Mouse (Mus musculus): ENCODE measurements around the gene Ghrh. TPM values are rescaled to one million over a fixed set of nuclear protein-coding genes. Genes with fewer than 3 reads are reported as not detected.

The Ghrh gene
- polyA plus RNA-seq, 1 experiment, result not detected

GRCm38 (mm10) chr2:157320135-157320534 lies 27.2 kb downstream of the Ghrh start:
- Histone ChIP-seq H3K79me2 (ENCODE audit: control insufficient read depth, insufficient read depth) (no peaks in the 10 kb centered on the region), H3K79me3 (ENCODE audit: low read depth) (no peaks in the 10 kb centered on the region), H3K36me3 (ENCODE audit: control insufficient read depth, insufficient read depth) (peaks cover 89% of the 10 kb centered on the region), H3K4me3 (ENCODE audit: insufficient read depth, poor library complexity, severe bottlenecking) (no peak overlapping the region), H3ac (ENCODE audit: control insufficient read depth, insufficient read length, low read depth) (no peak overlapping the region), H3K27me3 (ENCODE audit: control insufficient read depth, insufficient read depth, insufficient read length) (no peaks in the 10 kb centered on the region)
- TF ChIP-seq FOSL1 (IDR thresholded peaks at IDR 0.05; ENCODE audit: insufficient read depth, low read length, poor library complexity, severe bottlenecking) (no peak), CEBPB (IDR thresholded peaks at IDR 0.05; ENCODE audit: low read depth) (no peak), MAX (IDR thresholded peaks at IDR 0.05) (no peak), MYOG (IDR thresholded peaks at IDR 0.05; ENCODE audit: control insufficient read depth, extremely low read depth, insufficient read length) (no peak), MYOD1 (IDR thresholded peaks at IDR 0.05; ENCODE audit: control insufficient read depth, insufficient read length, low read depth) (no peak), CTCF (IDR thresholded peaks at IDR 0.05; ENCODE audit: control insufficient read depth, insufficient read depth, insufficient read length) (no peak), USF1 (IDR thresholded peaks at IDR 0.05; ENCODE audit: low read depth) (no peak)

GRCm38 (mm10) chr2:157317220-157317619 lies 30.1 kb downstream of the Ghrh start:
- Histone ChIP-seq H3K79me3 (ENCODE audit: low read depth) (no peaks in the 10 kb centered on the region), H3K36me3 (ENCODE audit: control insufficient read depth, insufficient read depth) (peaks cover 89% of the 10 kb centered on the region), H3K79me2 (ENCODE audit: control insufficient read depth, insufficient read depth) (no peaks in the 10 kb centered on the region), H3K27me3 (ENCODE audit: control insufficient read depth, insufficient read depth, insufficient read length) (no peaks in the 10 kb centered on the region), H3K4me3 (ENCODE audit: insufficient read depth, poor library complexity, severe bottlenecking) (no peak overlapping the region), H3ac (ENCODE audit: control insufficient read depth, insufficient read length, low read depth) (no peak overlapping the region)
- TF ChIP-seq MAX (IDR thresholded peaks at IDR 0.05) (no peak), MYOD1 (IDR thresholded peaks at IDR 0.05; ENCODE audit: control insufficient read depth, insufficient read length, low read depth) (no peak), FOSL1 (IDR thresholded peaks at IDR 0.05; ENCODE audit: insufficient read depth, low read length, poor library complexity, severe bottlenecking) (no peak), CEBPB (IDR thresholded peaks at IDR 0.05; ENCODE audit: low read depth) (no peak), MYOG (IDR thresholded peaks at IDR 0.05; ENCODE audit: control insufficient read depth, extremely low read depth, insufficient read length) (no peak), USF1 (IDR thresholded peaks at IDR 0.05; ENCODE audit: low read depth) (no peak), CTCF (IDR thresholded peaks at IDR 0.05; ENCODE audit: control insufficient read depth, insufficient read depth, insufficient read length) (no peak)

DNA sequence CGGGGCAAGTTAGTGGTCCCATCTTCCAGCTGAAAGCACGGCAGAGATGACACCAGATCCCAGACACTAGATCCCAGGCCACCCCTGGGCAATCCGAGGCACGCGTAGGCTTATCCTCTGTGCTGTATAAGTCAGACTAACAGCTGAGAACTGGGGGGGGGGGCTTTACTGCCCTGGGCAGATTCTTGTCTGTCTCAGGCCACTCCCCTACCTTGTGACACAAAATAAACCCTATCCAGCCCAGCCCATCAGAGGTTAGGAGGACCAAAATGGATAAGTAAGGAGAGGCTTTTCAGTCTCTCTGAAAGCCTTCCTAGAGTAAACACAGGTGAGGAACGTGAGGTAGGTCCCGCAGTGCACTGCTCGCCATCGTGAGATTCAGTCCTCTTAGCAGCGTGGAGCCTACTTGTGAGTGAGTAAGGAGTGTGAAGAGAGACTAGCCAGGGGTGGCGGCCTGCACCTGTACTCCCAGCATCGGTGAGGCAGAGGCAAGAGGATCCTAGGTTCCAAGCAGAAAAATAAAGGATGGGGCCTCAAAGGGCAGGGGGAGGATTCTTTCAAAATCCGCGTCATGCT lies 30.9 kb downstream of the Ghrh start:
- Histone ChIP-seq H3K79me2 (ENCODE audit: control insufficient read depth, insufficient read depth) (no peaks in the 10 kb centered on the region), H3K4me3 (ENCODE audit: insufficient read depth, poor library complexity, severe bottlenecking) (no peak overlapping the region), H3ac (ENCODE audit: control insufficient read depth, insufficient read length, low read depth) (no peak overlapping the region), H3K27me3 (ENCODE audit: control insufficient read depth, insufficient read depth, insufficient read length) (no peaks in the 10 kb centered on the region), H3K79me3 (ENCODE audit: low read depth) (no peaks in the 10 kb centered on the region), H3K36me3 (ENCODE audit: control insufficient read depth, insufficient read depth) (peaks cover 89% of the 10 kb centered on the region)
- TF ChIP-seq MYOD1 (IDR thresholded peaks at IDR 0.05; ENCODE audit: control insufficient read depth, insufficient read length, low read depth) (no peak), FOSL1 (IDR thresholded peaks at IDR 0.05; ENCODE audit: insufficient read depth, low read length, poor library complexity, severe bottlenecking) (no peak), MAX (IDR thresholded peaks at IDR 0.05) (no peak), CEBPB (IDR thresholded peaks at IDR 0.05; ENCODE audit: low read depth) (no peak), USF1 (IDR thresholded peaks at IDR 0.05; ENCODE audit: low read depth) (no peak), CTCF (IDR thresholded peaks at IDR 0.05; ENCODE audit: control insufficient read depth, insufficient read depth, insufficient read length) (no peak), MYOG (IDR thresholded peaks at IDR 0.05; ENCODE audit: control insufficient read depth, extremely low read depth, insufficient read length) (no peak)

- no peaks in the 10 kb centered on the region for H3K79me2 ChIP-seq (ENCODE audit: control insufficient read depth, insufficient read depth)
- no peak overlapping the region for H3ac ChIP-seq (ENCODE audit: control insufficient read depth, insufficient read length, low read depth)
- no peaks in the 10 kb centered on the region for H3K79me3 ChIP-seq (ENCODE audit: low read depth)
- no peak for TF ChIP-seq MAX (IDR thresholded peaks at IDR 0.05)
- no peak for TF ChIP-seq CEBPB (IDR thresholded peaks at IDR 0.05; ENCODE audit: low read depth)
- no peak for TF ChIP-seq MYOD1 (IDR thresholded peaks at IDR 0.05; ENCODE audit: control insufficient read depth, insufficient read length, low read depth)
- no peak for TF ChIP-seq FOSL1 (IDR thresholded peaks at IDR 0.05; ENCODE audit: insufficient read depth, low read length, poor library complexity, severe bottlenecking)
- no peak for TF ChIP-seq MYOG (IDR thresholded peaks at IDR 0.05; ENCODE audit: control insufficient read depth, extremely low read depth, insufficient read length)
- no peak for TF ChIP-seq CTCF (IDR thresholded peaks at IDR 0.05; ENCODE audit: control insufficient read depth, insufficient read depth, insufficient read length)
- no peak for TF ChIP-seq USF1 (IDR thresholded peaks at IDR 0.05; ENCODE audit: low read depth)
- no peaks in the 10 kb centered on the region for H3K27me3 ChIP-seq (ENCODE audit: control insufficient read depth, insufficient read depth, insufficient read length)
- peaks cover 91% of the 10 kb centered on the region for H3K36me3 ChIP-seq (ENCODE audit: control insufficient read depth, insufficient read depth)
- no peak overlapping the region for H3K4me3 ChIP-seq (ENCODE audit: insufficient read depth, poor library complexity, severe bottlenecking)
These were observed 31.8 kb downstream of the Ghrh start for GRCm38 (mm10) chr2:157315486-157315885.

- H3K36me3 ChIP-seq (ENCODE audit: control insufficient read depth, insufficient read depth), result peaks cover 93% of the 10 kb centered on the region
These were observed 33.0 kb downstream of the Ghrh start for GRCm38 (mm10) chr2:157314310-157314709.

More at GRCm38 (mm10) chr2:157314310-157314709, 33.0 kb downstream of the Ghrh start:
- TF ChIP-seq CTCF (IDR thresholded peaks at IDR 0.05; ENCODE audit: control insufficient read depth, insufficient read depth, insufficient read length), result no peak
- TF ChIP-seq MAX (IDR thresholded peaks at IDR 0.05), result no peak
- no peak for TF ChIP-seq USF1 (IDR thresholded peaks at IDR 0.05; ENCODE audit: low read depth)
- no peak for TF ChIP-seq MYOD1 (IDR thresholded peaks at IDR 0.05; ENCODE audit: control insufficient read depth, insufficient read length, low read depth)
- no peak for TF ChIP-seq CEBPB (IDR thresholded peaks at IDR 0.05; ENCODE audit: low read depth)
- TF ChIP-seq FOSL1 (IDR thresholded peaks at IDR 0.05; ENCODE audit: insufficient read depth, low read length, poor library complexity, severe bottlenecking), result no peak
- TF ChIP-seq MYOG (IDR thresholded peaks at IDR 0.05; ENCODE audit: control insufficient read depth, extremely low read depth, insufficient read length), result no peak
- Histone ChIP-seq H3K79me2 (ENCODE audit: control insufficient read depth, insufficient read depth) (no peaks in the 10 kb centered on the region), H3K4me3 (ENCODE audit: insufficient read depth, poor library complexity, severe bottlenecking) (no peak overlapping the region), H3K79me3 (ENCODE audit: low read depth) (no peaks in the 10 kb centered on the region), H3K27me3 (ENCODE audit: control insufficient read depth, insufficient read depth, insufficient read length) (no peaks in the 10 kb centered on the region), H3ac (ENCODE audit: control insufficient read depth, insufficient read length, low read depth) (no peak overlapping the region)

Measured in C2C12 (cell line).